Mouse (Mus musculus) mature B cell (primary cell): Measurements from ENCODE around the gene Ppp1r14c.

Source experiments
- in situ Hi-C: fragments of 300-500 bp; cut with MboI; formaldehyde crosslinking; loops from 2 replicates; pipeline ENCODE4 v1.14.3; 2019

Gene Ppp1r14c

DNA sequence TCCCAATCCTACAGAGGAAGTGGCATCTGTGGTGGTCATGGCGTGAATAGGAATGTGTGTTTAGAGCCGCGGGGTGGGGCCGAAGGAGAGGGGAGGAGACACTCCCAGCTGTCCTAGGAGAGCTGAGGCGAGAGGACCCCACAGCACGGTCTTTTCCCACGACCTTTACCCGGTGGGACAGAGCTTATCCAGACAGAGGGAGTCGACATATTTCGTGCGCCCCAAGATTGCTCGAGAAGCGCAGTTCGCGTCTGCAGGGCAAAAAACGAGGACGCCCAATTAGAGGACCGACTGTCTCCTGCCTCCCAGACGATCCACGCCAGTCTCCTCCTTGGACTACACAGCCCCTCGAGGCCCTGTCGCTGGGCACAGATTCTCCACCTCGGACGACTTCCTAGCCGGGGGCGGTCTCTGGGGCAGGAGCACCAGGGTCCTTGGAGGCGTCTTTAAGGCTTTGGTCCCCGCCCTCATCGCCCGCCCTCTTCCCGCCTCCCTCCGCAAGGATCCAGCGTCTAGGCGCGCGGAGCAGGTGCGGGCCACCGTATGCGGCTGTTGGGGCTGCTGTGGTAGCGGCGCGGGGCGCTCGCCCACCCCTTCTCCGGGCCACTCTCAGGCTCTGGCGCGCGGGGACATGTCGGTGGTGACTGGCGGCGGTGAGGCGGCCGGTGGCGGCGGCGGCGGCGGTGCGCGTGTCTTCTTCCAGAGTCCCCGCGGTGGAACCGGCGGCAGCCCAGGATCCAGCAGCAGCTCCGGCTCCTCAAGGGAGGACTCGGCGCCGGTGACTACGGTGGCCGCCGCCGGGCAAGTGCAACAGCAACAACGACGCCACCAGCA is at the start of gene Ppp1r14c:
Ppp1r14c (plus strand) TSS at position 22 of the 834 bp plus-strand sequence.
- in situ Hi-C loops = no loop called here

DNA sequence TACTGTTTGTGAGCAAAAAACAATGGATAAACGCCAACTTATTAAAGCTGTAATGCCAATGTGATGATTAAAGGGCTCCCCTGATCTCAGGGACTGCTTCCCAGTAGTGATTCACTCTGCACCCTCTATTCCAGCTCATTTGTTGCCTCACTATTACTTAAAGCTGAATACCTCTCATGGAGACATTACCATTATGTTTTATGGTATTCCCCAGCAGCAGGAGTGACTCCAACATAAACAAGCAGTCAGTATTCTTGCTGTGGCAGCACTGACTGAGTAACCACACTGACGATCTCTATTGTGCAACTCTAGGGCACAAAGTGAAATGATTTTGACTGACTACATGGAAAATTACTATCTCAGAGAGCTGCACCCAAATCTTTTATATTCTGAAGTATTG is 44.5 kb upstream of the Ppp1r14c start:
- in situ Hi-C loops = no loop called here

DNA sequence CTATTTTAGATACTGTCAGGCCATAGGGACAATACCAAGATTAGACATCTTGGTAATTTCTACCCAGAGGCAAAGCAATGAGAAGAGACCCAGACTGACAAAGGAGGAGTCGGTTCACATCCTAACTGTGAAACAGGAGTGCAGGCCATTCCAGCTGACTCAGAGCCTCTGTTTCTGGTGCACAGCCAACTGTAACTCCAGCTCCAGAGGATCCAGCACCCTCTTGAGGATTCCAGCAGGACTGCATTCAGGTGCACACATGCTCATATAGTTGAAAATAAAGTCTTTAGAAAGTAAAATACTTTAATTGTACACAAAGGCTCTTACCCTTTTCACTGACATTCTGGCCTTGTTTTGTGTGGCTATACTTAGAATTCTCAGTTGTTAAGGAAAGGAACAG is 40.4 kb upstream of the Ppp1r14c start:
- in situ Hi-C loops = no loop called here

DNA sequence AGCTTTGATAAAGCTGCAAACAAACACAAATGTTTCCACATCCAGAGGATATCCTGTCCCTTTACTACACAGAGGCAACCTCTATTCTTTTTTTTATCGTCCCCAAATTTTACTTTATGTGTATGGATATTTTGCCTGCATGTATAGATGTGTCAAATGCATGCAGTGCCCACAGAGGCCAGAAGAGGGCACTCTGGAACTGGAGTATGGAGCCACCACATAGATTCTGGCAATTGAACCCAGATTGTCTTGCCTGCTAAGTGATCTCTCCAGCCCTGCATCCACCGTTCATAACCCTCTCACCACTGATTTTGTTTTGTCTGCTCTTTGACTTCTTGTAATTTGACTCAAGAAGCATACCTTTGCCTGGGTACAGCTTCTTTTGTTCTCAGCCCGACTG is 33.0 kb upstream of the Ppp1r14c start:
- in situ Hi-C loops = no loop called here

DNA sequence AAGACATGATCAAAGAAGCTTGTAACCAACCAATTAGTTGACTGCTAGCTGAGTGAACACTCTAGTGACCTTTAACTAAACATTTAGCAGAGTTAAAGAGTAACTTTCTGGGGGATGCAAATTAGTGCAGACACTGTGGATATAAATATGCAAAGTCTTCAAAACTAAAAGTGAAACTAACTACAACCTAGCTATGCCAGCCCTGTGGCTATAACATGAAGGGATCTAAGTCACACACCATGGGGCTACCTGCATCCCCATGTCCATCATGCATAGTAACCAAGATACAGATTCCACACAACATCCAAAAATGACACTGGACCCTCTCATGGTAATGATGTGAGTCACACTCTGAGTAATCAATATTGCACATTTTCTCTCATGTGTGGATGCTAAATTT is 31.3 kb upstream of the Ppp1r14c start:
- in situ Hi-C loops = no loop called here

DNA sequence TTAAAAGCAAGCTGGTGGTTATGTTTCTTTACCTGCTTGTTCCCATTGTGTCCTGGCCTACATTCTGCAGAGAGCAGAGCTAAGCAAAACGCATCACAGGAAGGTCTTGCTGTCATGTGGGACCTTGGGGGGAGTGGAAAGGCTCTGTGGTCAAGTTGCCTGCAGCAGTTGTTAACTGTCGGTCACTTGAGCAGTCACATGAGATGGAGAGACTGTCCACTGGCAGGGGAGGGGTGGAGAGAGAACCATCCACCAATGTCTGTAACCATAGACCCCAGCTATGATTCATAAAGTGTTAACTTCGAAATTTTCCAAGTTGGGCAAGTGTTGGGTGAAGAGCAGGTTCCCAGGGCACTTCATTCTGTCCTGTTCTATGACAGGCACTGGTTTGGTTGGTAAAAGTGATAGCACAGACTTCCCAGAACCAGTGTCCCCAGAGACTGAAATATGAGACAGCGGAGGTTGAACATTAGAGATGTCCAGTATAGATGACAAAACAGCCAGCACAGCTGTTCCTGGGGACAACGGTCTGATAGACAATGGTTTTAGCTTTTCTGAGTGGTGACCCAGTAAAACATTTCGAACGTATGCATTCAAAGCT is 29.0 kb upstream of the Ppp1r14c start:
- in situ Hi-C loops = no loop called here

DNA sequence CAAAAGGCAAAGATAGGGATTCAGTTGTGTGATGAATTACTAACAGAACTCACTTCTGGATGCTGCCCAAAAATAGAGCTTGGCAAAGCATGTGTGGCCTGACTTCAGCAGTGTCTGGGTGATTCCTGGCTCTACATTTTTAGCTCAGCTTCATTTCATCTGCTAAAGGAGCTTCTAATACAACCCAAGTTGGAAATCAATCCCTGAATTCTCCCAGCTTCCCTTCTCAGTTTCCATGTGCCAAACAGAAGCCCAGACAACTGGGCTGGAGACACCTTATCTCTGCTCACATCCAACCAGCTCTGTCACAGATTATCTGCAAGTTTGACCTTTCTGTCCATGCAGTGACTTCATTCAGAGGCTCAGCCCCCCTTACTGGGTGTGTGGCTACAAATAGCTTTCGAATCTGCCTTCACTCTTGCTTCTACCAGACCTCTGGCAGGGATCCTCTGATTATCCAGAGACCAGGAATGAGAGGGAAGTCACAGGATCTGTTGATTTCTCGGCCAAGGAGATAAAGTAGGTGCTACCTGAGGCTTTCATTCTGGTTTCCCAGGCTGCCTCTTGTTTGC is 28.4 kb upstream of the Ppp1r14c start:
- in situ Hi-C loops = no loop called here

DNA sequence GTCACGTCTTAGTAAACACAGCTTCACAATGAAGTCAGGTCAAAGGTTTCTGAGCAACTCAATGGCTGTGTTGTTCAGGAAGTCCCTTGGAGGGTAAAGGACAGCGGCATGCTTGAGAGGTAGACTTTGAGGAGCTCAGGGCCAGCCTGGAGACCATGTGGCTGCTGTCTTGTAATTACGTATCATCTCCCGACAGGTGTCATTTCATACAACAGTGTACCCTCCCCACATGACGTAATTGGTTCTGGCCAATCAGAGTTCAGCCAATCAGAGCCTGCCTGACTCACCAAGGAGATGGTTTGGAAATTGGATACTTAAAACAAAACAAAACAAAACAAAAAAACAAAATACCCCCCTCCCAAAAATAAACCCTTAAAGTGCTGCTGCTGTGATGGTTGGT is 20.2 kb upstream of the Ppp1r14c start:
- in situ Hi-C loops = no loop called here

DNA sequence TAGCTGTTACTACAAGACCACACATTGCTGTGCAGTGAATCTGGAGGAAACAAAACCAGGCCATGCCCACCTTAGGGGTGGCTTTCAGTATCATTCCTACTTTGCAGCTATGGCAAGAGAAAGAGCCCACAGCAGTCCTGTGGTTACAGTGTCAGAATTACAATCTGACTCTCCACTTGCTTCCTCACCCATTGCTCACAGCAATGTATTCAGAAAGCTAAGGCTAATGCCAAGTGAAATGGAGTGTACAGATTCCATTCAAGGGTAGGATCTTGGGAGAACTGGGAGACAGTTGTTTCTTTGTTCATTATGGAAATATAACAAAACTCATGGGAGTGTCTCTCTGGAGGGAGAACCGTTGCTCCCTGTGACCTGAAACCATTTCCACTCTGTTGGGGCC is 6.3 kb upstream of the Ppp1r14c start:
- in situ Hi-C loops = no loop called here

DNA sequence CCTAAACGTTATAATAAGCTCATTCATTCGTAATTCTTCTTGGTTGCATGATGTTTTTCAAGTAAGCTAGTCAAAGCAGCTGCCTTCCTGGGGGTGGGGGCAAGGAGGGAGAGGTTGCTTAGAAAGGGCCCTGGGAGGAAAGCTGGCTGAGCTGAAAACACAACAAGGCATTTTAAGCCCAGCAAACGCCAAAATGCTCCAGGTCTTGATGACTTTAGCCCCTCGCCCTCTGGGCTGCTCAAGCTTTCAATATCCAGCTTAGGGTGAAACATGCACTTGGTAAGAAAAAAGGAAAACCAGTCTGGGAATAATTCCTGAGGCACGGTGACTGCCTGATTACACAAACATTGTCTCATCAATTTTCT is 204 bp upstream of the Ppp1r14c start:
- in situ Hi-C loops = no loop called here

DNA sequence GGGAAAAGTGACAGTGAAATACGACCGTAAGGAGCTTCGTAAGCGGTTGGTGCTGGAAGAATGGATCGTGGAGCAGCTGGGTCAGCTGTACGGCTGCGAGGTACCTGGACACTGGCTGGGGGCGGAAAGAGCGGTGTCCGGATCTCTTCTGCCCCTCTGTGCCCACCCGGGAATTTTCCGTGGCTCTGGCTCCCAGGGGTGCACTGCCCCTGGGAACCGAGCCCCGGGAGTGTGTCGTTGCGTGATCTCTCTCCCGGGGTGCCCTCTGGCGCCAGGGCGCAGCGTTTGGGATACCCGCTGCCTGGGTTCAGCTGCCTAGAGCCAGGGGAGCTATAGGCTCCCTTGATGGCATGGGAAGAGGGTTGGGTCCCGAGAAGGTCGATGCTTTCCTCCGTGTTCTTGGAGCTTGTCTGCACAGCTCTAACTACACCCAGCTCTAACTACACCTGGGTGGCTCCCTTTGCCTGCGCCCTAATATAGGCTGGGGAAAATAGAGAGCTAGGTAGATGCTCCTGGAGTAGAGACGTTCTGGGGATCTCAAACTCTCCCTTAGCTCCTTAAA is 1.1 kb downstream of the Ppp1r14c start:
- in situ Hi-C loops = no loop called here

DNA sequence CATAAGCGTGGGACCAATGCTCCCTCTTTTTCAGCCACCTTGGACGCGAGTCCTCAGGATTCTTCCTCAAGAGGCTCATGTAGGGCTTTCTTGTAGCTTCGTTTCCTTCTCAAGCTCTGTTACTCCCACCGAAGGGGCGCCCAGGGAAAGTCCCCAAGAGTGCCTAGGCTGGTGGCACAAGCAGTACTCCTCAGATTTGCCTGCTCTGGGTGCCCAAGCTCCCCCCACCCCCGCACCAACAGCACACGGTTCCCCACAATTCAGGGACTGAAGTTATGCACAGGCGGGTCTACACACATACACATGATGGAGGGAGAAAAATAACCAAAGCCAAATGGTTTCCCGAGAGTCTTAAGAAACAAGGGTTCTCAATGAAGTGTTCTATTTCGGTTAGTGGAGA is 1.6 kb downstream of the Ppp1r14c start:
- in situ Hi-C loops = no loop called here

DNA sequence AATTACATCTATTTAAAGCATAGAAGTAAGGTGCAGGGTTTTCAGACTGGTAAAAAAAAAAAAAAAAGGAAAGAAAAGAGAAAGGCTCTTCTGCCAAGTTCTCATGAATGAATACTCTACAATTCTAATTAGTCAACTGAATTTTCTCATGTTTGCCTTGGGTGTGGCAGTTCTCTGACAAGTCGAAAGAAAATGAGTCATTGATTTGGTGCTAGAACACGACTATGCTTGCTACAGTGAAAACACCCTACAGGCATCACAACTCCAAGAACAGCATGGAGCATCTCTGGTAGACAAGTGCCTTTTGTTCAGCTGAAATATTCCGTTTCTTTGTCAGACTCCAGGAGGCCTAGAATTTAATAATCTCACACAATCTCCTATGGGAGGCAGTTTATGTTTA is 17.3 kb downstream of the Ppp1r14c start:
- in situ Hi-C loops = no loop called here

DNA sequence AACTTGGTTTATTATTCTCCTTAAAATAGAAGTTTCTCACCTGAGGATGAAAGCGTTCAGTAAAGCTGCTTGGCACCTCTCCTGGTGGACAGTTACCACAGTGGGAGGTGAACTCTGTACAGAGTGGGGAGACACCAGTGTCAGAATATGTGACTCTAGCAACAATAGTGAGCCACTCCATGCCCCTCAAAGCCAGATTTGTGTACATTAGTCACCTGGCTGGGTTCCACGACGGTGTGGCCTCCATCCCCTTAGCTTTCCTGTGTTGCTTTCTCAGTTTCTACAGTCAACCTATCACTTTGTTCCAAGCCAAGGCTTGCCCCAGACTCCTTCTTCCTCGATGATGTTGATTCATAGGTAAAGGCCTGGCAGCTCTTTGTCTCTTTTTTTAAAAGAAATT is 26.4 kb downstream of the Ppp1r14c start:
- in situ Hi-C loops = no loop called here

DNA sequence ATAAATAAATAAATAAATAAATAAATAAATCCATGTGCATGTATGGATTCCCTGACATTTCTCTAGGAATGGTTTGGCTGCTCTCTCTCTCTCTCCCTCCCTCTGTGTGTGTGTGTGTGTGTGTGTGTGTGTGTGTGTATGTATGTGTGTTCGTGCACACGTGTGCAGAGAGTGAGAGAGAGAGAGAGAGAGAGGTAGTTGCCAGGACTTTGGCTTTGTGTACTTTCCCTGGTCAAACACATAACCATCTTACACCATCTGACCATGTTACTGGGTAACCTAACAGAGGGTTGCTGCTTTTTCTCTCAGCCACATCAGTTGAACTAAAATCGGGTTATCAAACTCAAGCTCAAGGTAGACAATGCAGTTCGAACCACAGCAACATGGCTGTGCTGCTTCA is 27.7 kb downstream of the Ppp1r14c start:
- in situ Hi-C loops = no loop called here

DNA sequence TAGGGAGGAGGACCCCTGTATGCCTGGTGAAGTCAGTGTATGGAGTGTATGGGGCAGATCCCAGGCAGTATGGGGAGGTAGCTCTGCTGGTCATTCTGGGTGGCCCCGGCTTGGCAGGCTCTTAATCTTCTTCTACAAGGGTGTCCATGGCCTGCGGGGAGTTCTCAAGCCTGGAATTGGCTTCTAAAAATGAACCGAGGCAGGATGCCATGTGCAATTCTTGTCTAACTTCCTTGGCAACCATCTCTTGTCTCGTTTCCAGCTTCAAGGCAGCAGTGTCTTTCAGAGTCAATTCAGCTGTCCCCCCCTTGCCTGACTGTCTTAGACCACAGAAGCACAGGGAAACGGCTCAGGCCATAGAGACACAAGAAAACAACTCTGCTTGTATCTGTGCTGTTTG is 28.3 kb downstream of the Ppp1r14c start:
- in situ Hi-C loops = no loop called here

DNA sequence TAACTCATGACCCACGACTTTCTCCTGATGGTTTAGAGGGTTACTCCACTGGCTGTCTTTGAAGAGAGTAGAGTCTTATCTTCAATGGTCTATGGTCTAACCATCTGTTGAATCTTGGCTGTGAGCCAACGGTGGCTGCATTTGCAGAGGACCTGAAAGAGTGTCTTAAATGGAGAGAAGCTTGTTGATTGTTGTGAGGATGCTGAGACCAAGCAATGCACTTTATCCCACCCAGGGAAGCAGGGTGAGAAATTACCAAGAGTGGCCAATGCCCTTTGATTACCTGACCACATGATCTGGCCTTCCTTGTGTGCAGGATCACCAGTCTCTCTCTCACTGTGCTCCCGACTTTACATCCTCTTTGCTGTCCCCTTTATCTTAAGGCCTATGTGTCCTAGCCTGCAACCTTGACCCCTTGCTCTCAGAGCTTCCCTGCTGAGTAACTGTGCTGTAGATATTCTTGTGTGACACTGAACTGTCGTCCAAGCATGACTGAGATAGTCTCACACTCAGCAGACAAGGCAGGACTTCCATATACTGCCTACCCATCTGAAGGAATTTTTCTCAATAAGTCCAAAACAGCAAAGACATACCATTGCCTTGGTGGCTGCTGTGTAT is 28.9 kb downstream of the Ppp1r14c start:
- in situ Hi-C loops = no loop called here

DNA sequence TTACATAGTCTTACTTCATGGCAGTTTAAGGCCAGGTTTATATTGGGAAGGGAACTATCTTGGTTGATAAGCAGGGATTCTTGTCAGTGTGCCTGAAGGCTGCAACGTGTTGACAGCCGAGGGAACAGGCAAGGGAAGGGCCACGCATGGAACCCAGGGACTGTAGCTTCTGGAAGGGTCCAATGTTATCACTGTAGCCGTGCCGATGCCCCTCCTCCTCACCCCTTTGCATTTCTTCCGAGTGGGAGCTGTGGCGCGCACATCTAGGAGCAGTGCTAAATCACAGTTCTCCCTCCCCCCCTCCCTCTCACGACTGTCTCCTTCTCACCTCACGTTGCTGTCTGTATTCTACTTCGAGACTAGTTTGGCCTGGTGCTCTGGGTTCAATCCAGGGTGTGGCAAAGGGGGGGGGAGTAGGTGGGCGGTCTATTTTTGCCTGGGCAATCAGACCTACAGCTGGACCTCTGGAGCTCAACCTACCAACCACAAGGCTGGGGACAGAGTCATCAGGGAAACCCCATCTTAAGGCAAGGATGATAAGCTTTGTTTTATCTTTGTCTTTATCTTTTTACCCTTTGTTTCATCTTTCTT is 29.6 kb downstream of the Ppp1r14c start:
- in situ Hi-C loops = no loop called here

DNA sequence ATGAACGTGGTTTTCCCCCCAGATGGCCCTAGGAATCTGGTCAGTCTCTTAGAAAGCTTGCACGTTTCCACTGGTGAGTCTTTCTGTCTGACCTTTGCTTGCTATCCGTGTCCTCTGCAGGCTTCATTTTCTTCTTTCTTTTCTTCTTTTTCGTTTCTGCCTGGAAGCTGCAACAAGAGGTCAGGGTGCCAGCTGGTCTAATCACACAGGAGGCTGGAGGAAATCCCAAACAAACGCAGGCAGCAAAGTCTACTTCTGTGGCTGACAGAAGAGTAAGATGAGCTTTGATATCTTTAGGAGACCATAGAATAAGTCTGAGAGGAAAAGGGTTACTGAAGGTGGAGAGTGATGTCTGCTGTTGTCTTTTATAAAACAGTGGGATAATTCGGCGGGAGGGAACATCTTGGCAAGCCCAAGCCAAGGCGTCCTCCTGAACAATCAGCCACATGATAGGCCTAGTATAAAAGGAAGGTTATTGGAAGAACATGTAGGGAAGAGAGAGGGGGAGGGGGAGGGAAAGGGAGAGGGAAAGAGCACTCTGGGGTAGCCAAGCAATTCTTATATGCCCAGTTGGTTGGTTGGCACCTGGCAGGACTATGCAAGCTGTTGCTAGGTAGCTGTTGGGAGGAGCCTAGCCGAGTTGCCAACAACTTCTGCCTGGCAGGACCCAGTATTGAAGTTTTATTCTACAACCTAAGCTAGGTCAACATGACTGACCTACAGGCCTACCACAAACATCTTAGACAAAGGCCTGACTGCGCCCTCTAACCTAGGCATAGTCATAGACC is 30.3 kb downstream of the Ppp1r14c start:
- in situ Hi-C loops = no loop called here

DNA sequence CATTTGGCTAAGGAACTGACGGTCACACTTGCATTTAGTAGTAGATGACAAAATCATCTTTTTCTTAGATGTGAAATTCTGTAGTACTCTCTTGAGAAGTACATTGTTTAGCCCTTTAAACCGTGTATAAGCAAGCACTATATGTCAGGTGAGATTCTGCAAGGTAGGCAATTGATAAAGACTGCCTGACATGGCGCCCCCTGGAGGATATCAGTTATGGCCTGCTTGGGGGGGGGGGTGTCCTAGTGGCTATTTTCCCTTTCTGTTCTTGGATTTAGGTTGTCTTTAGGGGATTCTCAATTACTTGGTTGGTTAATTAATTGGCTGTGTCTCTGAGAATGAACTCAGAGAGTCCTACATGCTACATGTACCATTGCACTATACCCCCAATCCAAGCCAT is 31.5 kb downstream of the Ppp1r14c start:
- in situ Hi-C loops = no loop called here

DNA sequence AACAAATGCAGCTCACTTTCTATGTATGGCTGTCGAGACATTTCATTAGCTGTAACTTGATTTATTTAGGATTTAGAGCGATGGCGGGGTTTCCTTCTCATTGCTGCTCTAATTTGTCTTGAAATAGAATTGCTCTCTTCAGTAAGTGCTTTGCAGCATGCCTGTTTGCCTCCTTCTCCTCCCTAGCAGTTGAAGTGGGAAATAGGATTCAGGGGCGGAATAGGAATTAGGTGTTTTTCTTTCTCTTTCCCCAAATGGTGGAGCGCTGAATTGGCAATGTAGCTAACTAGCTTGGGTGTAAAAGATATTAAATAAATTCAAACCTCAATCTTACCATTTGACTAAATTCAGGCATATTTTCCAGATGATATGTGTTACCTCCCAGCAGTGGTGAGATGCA is 32.2 kb downstream of the Ppp1r14c start:
- in situ Hi-C loops = no loop called here

DNA sequence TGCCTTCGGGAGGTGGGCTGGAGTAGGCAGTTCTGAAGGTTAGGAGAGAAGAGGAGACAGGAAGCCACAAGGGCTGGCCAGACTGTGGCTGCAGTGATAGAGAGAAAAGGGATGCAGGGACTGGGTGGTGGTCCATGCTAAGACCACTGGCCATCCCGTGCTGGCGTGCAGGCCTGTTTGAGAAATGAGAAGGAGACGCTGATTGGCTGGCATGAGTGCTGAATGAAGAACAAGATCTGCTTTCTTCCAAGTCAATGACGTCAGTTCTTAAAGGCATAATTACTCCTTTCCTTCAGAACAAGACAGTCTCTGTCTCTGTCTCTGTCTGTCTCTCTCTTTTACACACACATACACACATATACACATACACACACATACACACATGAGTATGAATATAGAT is 36.4 kb downstream of the Ppp1r14c start:
- in situ Hi-C loops = no loop called here
